Mouse (Mus musculus) mouse embryonic stem cell (cell line): Measurements from ENCODE around the gene Sgca.

ENCODE experiments used
- in situ Hi-C, 2 experiments: fragments of 300-500 bp; cut with MboI; formaldehyde crosslinking; loops; 1 replicate in 1 of 2; 3 replicates in 1 of 2; pipeline ENCODE4 v1.14.3; 2019 to 2020; ENCODE audit warnings: low sequenced_read_pairs in 2 of 2, low pct_unique_long_range_greater_than_20kb in 1 of 2, mixed read lengths in 1 of 2; ENCODE audit not compliant: unreplicated experiment in 1 of 2

The Sgca gene

DNA sequence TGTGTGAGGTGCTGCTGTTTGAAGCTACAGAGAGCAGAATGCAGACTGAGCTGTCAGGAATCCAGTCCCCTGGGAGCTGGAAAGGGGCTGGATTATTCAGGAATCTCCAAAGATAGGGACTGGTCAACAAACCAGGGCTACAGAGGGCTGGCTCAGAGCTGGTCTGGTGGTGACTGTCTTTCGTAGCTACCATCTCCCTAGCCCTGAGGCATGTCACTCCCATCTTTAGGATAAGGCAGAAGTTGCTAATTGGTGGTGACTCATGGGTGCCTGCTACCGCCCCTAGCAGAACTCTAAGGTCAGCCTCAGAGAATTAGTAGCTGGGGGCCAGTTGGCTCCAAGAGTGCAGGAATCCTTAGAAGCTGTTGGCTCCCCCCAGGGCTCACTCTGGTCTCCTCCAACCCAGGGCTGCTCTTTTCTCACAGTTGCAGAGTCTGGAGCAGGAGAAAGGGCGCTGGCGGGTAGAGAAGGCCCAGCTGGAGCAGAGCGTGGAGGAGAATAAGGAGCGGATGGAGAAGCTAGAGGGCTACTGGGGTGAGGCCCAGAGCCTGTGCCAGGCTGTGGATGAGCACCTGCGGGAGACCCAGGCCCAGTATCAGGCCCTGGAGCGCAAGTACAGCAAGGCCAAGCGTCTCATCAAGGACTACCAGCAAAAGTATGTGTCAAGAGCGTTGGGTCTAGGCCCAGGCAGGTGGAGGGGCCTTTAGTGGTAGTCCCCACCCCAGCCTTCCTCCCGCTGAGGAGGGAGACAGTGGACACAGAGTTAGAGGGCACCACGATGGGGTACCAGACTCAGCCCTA, 28.2 kb upstream of the Sgca start:
- in situ Hi-C loops: no loop called here

DNA sequence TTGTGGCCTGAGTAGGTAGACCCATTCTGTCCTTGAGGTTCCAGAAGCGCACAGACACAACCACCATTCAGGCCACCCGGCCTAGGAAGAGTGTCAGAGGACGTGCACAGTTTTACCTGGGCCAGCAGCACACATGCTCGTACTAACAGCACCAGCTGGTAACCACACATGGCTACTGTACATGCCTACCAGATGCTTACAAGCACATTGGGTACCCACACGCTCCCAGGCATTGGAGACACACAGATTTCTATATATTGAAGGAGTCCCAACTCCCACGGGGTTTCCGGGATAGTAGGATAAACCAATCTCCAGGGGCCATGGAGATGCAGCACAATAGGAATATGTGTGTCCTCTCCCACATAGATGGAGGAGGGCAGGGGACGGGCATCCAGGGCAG, 26.6 kb upstream of the Sgca start:
- in situ Hi-C loops: no loop called here

DNA sequence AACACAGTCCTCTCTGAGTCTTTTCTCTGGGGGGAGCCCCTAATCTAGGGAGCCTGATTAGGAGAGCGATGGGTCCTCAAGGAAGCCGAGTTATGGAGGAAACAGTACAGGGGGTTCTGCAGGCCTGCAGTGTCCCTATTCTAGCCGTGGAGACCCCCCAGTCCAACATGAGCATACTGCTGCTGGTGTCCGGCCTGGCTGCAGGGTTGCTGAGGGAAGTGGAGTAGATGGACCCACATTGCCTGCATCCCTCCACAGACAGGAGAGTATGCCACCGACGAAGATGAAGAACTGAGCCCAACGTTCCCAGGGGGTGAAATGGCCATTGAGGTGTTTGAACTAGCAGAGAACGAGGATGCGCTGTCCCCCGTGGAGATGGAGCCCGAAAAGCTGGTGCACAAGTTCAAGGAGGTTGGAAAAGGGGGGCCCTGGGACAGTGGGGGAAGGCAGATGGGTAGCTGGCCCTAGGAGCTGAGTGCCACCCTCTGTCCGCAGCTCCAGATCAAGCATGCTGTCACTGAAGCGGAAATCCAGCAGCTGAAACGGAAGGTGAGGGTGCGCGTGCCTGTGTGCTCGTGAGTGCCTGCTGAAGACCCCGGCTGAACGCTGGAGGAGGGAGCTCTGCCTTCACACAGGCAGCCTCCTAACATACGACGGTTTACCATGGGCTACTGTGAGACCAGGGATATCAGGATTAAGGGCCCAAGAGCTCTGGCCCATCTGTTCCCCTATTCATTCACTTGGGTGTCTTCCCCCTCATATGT, 25.6 kb upstream of the Sgca start:
- in situ Hi-C loops: no loop called here

DNA sequence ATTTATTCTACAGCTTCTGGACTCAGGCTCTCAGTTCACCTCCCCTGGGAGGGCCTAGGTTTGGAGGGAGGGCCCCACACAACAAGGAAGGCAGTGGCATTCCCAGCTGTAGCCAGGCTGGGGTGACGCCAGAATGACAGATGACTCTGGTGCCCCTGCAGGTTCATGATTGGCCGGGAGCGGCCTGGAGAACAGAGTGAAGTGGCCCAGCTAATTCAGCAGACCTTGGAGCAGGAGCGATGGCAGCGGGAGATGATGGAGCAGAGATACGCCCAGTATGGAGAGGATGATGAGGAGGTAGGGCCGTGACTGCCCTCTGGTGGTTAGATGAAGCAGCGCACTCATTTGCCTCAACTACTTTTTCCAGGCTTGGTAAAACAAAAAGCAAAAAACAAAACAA, 24.9 kb upstream of the Sgca start:
- in situ Hi-C loops: no loop called here

DNA sequence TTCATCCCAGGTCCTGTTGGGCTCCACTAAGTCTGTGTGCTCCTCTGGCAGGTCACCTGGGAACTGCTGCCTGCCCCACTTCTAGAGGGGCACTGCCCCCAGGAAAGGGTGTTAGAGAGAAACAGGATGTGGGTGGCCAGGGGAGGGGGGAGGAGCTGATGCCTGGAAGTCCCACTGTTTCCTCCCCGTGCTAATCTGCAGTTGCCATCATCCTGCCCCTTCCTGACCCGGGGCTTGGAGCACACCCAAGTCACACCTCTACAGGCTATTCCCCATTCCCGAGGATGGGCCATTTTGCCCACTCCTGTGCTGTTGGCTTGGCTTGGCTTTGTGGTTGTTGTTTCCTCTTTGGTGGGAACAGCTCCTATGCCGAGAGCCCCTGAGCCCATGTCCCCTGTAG, 24.4 kb upstream of the Sgca start:
- in situ Hi-C loops: no loop called here

DNA sequence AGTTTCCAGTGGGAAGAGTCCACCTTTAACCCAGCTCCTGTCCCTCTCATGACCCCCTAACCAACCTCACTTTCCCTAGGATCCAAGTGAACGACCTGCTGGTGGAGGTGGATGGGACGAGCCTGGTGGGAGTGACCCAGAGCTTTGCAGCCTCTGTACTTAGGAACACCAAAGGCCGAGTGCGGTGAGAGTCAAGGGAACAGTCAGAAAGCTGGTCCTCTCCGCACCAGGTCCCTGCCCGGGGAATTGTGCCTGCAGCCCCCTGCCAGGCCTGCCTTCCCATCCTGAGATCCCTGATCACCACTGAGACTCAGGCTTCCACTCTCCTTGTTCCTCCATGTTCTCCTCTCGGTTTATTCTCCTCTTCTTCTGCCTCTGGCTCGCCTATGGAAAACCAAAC, 24.0 kb upstream of the Sgca start:
- in situ Hi-C loops: no loop called here

DNA sequence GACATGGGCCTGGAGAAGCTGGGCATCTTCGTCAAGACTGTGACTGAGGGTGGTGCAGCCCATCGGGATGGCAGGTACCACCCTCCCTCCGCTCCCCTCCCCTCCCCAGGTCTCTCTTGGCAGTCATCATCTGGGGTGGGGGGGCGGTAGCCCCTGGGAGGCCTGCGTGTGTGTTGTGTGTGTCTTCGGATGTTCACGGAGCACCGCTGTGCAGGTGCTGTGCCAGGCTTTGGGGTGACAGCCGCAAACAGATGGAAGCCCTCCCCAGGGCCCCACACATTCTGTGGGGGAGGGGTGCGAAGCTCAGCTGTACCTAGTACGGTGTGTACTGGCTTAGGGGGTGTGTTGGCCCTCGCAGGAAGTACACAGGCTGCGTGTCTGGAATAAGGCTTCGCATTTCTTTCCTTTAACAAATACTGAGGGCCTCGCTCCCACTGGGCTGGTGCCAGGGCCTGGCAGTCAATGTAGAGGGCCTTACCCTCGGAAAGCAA, 22.0 kb upstream of the Sgca start:
- in situ Hi-C loops: no loop called here

DNA sequence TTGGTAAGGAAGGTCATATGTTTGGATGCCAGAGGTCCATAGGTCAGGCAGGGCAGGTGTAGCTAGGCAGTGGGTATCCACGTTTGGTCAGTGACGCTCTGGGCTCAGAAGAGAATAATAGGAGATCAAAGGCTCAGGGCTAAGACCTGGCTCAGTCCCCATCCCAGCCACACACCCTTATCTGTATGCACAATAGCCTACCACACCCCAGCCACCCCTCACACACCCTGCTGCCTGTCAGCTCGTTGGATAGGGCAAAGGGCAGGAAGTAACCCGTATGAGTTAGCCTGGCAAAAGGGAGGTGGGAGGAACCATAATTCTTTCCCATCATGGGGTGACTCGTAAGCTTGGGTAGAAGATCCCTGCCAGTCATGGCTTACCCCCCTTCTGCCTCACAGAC, 21.5 kb upstream of the Sgca start:
- in situ Hi-C loops: no loop called here

DNA sequence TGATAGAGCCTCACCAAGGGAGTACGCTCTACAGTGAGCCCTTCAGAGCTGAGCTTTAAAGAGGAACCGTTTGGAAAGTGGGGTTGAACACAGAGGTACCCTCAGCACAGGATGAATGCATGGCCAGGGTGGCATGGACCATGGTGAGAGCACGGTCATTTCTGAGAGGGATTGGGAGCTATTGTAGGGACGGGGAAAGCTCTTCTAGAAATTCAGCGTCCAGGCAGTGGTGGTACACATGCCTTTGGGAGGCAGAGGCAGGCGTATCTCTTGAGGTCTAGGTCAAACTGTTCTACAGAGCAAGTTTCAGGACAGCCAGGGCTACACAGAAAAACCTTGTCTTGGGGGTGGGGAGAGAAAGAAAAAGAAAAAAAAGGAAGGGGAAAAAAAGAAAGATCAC, 20.9 kb upstream of the Sgca start:
- in situ Hi-C loops: no loop called here

DNA sequence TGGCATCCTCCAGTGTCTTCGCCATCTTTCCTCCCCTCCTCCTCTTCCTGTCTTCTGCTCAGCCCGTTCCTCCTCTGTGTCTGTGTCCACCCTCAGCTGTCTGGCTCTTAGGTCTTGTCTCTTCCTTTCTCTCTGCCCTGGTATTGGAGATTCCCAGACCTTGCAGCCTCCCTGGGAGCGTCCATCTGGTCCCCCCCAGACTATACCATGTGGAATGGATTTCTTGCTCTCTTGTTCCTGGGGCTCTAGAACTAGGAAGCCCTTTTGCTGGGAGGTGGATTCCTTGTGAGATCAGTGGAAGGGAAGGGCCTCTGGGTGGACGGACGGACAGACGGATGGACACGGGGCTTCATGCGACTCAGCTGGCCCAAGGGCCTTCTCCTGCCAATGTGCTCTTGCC, 20.0 kb upstream of the Sgca start:
- in situ Hi-C loops: no loop called here

DNA sequence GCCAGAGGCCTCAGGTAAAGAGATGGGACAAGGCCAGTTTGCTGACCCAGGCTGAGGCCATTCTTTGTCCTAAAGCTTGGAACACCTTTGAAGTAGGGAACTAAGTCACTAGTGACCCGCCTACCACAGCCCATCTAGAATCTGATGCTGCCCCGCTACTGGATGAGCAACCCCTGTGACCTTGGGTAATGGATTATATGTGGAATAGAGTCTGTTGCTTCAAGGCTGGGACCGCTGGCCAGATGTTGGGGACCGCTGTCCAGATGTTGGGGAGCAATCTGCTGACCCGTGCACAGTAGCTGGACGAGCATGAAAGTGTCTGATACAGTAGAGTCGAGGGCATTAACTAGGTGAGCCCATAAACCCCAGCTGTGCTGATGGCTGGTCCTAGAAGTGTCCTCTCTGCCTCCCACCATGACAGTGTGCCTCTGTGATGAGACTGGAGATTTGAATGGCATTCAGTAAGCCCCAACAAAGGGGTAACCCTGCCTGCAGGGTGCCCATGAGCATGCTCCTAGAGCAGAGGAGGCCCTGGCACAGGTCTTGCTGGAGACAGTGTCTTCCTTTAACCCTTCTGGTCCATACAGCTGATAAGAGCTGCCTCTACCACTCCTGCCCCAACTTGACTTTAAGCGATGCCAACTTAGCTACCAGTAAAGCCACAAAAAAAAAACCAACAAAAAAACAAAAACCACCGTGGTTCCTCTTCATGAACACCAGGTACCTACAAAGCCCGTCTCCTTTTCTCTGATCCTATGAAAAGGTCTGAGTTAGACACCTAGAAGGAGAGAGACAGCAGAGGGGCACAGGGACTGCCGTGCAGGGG, 19.0 kb upstream of the Sgca start:
- in situ Hi-C loops: no loop called here

DNA sequence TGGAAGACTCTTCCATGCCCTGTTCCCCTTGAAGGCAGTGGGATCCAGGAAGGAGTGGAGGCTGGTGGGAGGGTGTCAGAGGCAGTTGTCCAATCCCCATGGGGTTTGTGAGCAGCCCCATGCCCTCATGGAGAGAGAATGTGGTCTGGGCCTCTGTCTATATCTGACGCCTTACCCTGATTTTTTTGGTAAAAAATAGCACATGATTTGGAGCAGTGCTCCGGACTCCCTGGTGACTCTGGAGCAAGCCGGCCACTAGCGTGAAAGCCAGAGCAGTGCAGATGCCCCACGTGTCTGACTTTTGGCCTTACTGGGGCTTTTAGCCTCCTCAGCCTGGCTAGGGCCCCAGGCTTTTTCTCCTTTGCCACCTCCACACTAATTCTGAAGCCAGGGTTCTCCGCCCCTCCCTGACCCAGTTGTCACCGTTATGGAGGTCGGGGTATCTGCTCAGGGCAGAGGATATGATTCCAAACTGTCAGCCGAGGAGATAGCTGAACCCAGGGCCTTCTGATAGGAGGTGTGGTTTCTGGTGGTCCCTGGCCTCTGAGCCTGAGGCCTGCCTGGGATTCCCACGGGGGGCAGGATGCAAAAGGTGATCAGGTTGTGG, 18.2 kb upstream of the Sgca start:
- in situ Hi-C loops: no loop called here

DNA sequence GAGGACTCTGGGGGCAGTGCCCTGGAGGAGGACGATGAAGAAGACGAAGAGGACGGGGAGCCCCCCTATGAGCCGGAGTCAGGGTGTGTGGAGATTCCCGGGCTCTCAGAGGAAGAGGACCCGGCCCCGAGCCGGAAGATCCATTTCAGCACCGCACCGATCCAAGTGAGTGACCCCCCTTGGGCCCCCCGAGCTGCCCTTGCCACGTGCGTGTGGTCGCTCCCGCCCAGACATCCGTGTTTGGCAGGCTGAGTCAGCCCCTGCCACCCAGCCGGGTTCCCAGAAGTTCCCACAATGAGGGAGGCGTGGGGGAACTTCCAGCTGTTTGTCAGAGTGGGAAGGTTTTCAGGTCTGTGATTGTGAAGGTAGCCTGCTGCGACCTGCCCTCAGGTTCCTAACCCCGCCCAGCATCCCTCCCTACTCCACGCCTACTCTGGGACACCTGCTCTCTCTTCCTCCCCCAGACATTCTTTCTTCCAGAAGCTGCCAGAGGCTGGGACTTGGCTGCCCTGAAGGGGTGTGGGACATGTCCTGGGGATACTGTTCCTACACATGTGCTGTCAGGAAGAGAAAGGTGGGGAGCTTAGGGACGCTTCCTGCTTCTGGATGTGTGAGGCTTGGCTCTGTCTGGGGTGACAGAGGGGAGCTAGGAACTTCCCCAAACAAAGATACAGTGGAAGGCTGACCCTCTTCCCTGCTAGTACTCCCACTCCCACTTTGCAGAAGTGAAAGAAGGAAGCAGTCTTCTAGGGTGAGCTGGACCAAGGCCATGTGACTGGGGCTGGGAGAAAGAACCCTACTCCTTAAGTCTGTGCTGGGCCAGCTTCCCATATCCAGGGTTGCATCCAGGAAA, 16.9 kb upstream of the Sgca start:
- in situ Hi-C loops: no loop called here

DNA sequence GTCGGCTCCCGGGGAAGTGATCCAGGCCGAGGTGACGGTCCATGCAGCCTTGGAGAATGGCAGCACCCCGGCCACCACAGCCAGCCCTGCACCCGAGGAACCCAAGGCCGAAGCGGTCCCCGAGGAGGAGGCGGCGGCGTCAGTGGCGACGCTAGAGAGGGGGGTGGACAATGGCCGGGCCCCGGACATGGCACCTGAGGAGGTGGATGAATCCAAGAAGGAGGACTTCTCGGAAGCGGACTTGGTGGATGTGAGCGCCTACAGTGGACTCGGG, 16.3 kb upstream of the Sgca start:
- in situ Hi-C loops: no loop called here

DNA sequence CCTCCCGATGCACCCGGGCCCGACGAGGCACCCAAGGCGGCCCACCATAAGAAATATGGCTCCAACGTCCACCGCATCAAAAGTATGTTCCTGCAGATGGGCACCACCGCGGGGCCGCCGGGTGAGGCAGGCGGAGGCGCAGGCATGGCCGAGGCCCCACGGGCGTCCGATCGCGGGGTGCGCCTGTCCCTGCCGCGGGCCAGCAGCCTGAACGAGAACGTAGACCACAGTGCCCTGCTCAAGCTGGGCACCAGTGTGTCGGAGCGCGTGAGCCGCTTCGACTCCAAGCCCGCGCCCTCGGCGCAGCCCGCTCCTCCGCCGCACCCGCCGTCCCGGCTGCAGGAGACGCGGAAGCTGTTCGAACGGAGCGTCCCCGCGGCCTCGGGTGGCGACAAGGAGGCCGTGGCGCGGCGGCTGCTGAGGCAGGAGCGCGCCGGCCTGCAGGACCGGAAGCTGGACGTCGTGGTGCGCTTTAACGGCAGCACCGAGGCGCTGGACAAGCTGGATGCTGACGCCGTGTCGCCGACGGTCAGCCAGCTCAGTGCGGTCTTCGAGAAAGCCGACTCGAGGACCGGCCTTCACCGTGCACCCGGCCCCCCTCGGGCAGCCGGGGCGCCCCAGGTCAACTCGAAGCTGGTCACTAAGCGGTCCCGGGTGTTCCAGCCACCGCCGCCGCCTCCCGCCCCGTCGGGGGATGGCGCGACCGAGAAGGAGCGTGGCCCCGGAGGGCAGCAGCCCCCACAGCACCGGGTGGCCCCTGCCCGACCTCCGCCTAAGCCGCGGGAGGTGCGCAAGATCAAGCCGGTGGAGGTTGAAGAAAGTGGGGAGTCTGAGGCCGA, 15.7 kb upstream of the Sgca start:
- in situ Hi-C loops: no loop called here

DNA sequence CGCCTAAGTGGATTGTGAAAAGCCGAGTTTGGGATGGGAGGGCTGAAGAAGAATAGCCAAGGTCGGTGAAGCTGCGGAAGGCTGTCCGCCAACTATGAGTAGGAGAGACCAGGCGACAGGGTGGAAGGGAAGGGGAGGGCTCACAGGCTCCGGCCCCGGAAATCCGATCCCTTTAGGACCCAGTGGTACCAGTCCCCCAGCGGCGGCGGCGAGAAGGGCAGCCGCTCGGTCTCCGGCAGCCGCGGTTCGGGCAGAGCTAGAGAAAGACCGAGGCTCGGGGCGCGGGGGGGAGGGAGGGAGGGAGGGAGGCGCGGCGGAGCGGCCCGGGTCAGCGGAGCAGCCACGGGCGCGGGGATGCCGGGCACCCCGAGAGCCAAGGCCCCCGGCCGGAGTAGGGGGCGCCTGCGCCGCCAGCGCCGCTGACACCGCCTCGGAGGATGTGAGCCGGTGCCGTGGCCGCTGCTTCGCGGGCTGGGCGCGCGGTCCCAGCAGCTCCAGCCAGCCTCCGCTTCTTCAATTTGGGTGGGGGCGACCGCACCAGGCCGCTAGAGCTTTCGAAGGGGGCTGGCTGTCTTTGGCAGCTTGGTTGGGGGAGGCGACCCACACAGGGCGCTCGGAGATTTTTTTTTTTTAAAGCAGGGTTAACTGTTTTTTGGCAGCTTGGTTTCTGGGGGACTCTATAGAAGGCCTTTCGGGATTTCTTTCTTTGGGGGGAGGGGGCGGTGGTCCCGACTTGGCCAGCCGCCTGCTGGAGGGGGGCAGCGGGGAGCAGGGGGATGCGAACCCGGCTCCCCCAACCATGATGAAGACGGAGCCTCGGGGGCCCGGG, 14.8 kb upstream of the Sgca start, which contains the start of gene Ppp1r9b:
Gene Ppp1r9b (plus strand): TSS at position 287 of the 829 bp plus-strand sequence.
- in situ Hi-C loops: no loop called here
